13 mouse cellular contexts compared by ENCODE assay signal in the genomic region with DNA sequence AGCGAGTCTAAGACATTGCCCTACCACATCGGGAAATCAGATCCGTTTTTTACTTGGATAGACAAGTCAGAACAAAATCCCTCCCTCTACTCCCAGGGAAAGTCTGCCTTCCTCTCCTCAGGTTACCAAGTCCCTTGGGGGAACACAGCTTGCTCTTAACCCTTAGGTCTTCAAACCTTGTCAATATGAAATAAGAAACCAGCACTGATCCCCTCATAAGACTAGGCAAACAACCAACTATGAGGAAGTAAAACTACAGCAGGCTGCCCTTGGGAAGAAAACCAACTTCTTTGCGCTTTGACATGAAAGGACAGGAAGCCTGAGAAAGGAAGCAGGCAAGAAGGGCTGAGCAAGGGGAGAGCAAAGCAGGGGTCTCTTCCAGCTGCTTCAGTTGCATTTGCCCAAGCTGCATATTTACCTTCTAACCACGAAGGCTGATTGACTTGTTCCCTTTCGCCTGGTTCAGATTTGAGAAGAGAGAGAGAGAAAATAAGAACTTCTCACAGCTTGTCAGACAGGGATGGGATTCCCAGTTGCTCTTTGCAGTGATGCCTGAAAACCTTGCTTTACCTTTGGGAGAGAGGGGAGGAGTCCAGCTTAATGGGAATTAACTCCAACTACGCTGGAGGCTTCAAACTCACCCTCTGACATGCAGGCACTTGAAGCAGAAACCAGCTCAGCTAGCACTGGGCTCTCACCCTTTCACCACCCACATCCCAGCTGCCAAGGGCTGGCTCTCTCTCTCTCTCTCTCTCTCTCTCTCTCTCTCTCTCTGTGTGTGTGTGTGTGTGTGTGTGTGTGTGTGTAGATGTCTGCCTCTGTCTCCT. TPM values are rescaled to one million over a fixed set of nuclear protein-coding genes. Genes with fewer than 3 reads are reported as not detected.
DNase-seq lines count a peak whose midpoint lies in the region; ATAC-seq lines count a peak whose summit lies in the region.
"Had no signal": no experiment of that assay in that cellular context is flagged by ENCODE, and none has a peak within 500 bp of the region (broad histone marks: within the 10 kb centered on the region; RNA-seq: fewer than 3 reads in every experiment).

A gene (minus strand): TSS at position 713 of the 827 bp plus-strand sequence.

- 21% methylated on average over 7 of the region's 7 CpGs for WGBS in heart, embryonic 15.5 days
- WGBS in embryonic facial prominence, embryonic 12.5 days = 25% methylated on average over 7 of the region's 7 CpGs

- H3K4me2 ChIP-seq in heart, embryonic 15.5 days = 0 out of 2 replicates have a peak within 1 kb of the TSS, but pooled peaks have one; percentile 4
- peak within 1 kb of the TSS; percentile 30 for H3K4me2 ChIP-seq in embryonic facial prominence, embryonic 12.5 days (replicated peaks)
- H3K4me2 ChIP-seq: midbrain, embryonic 15.5 days had no signal

- H3K4me1 ChIP-seq in heart, embryonic 15.5 days (replicated peaks) = no peaks in the 10 kb centered on the region
- no peaks in the 10 kb centered on the region; the same call in 1 of the 2 replicates for H3K4me1 ChIP-seq in embryonic facial prominence, embryonic 12.5 days
- H3K4me1 ChIP-seq: midbrain, embryonic 15.5 days had no signal

- no peaks in the 10 kb centered on the region for H3K36me3 ChIP-seq in heart, embryonic 15.5 days
- no peaks in the 10 kb centered on the region for H3K36me3 ChIP-seq in embryonic facial prominence, embryonic 12.5 days
- H3K36me3 ChIP-seq: midbrain, embryonic 15.5 days had no signal

- no peak within 1 kb of the TSS for H3K27ac ChIP-seq in heart, embryonic 15.5 days
- H3K27ac ChIP-seq in embryonic facial prominence, embryonic 12.5 days = peak within 1 kb of the TSS; percentile 65
- H3K27ac ChIP-seq: midbrain, embryonic 15.5 days had no signal

- no peak for ATAC-seq in heart, embryonic 15.5 days (replicated peaks; ENCODE audit: insufficient number of reproducible peaks, insufficient read depth, low FRiP score, low read depth)
- peak; percentile 88 for ATAC-seq in embryonic facial prominence, embryonic 12.5 days (ENCODE audit: insufficient number of reproducible peaks, insufficient read depth, low FRiP score, low TSS enrichment)
- peak; percentile 72 for ATAC-seq in megakaryocyte progenitor cell, adult 5-6 weeks (replicated peaks; ENCODE audit: poor library complexity)
- ATAC-seq: midbrain, embryonic 15.5 days had no signal

- DNase-seq in heart, postnatal 4 days = no peak
- DNase-seq in 3T3-L1 (ENCODE audit: low read depth, low spot score) = peak; percentile 19
- DNase-seq in T-cell, adult 2 months (ENCODE audit: low spot score) = no peak
- no peak for DNase-seq in gastrocnemius, adult 8-10 months (ENCODE audit: low spot score in 2 of 2)
- DNase-seq in frontal cortex, postnatal 10 days (ENCODE audit: low spot score in 2 of 2) = no peak
- DNase-seq: cerebellum, postnatal 10 days; heart, adult 18-20 months; right cerebral cortex, postnatal 14 days had no signal

- H3K27me3 ChIP-seq in heart, embryonic 15.5 days = no peaks in the 10 kb centered on the region
- H3K27me3 ChIP-seq in embryonic facial prominence, embryonic 12.5 days = no peaks in the 10 kb centered on the region
- H3K27me3 ChIP-seq: CH12.LX; midbrain, embryonic 15.5 days had no signal

- no peak within 1 kb of the TSS for H3K4me3 ChIP-seq in heart, embryonic 15.5 days
- H3K4me3 ChIP-seq in embryonic facial prominence, embryonic 12.5 days = no peak within 1 kb of the TSS; the same call in 1 of the 2 replicates
- H3K4me3 ChIP-seq: midbrain, embryonic 15.5 days had no signal

- H3K9me3 ChIP-seq in heart, embryonic 15.5 days (replicated peaks) = no peaks in the 10 kb centered on the region
- no peaks in the 10 kb centered on the region for H3K9me3 ChIP-seq in embryonic facial prominence, embryonic 12.5 days
- H3K9me3 ChIP-seq: midbrain, embryonic 15.5 days had no signal

- no peak within 1 kb of the TSS for H3K9ac ChIP-seq in heart, embryonic 15.5 days
- H3K9ac ChIP-seq in embryonic facial prominence, embryonic 12.5 days = no peak within 1 kb of the TSS
- H3K9ac ChIP-seq: midbrain, embryonic 15.5 days had no signal

RNA-seq across cellular contexts. Expression of the gene that starts here (rescaled TPM):
- 0.32 TPM in 1 of 2 replicates, not detected in the other for polyA plus RNA-seq in heart, embryonic 15.5 days (2015; fragmentation: Nextera tagmentation; extraction: Ambion mirVana)
- total RNA-seq in heart, postnatal 4 days (2021) = not detected
- polyA plus RNA-seq in embryonic facial prominence, embryonic 12.5 days (2016; fragmentation: Nextera tagmentation; extraction: Ambion mirVana) = 2.4 and 3.0 TPM in 2 replicates
- not detected in 2 replicates for total RNA-seq in megakaryocyte progenitor cell, adult 5-6 weeks (2015)
- total RNA-seq in megakaryocyte progenitor cell, adult 5-6 weeks (2017) = not detected in 2 replicates
- total RNA-seq in gastrocnemius, adult 8-10 months (2022) = under 1 TPM in 1 of 4 experiments, not detected in 3; 0.53 TPM
- total RNA-seq: CH12.LX; heart, adult 18-20 months had no signal

Comparison
In these comparisons a context has a peak if more than half of its experiments do, and no peak if none do; other contexts are left out.
1. Peak in ATAC-seq in megakaryocyte progenitor cell, adult 5-6 weeks; RNA of the gene not detected or under 1 TPM.